Mouse (Mus musculus): ENCODE data around the gene Fig4.

DNA sequence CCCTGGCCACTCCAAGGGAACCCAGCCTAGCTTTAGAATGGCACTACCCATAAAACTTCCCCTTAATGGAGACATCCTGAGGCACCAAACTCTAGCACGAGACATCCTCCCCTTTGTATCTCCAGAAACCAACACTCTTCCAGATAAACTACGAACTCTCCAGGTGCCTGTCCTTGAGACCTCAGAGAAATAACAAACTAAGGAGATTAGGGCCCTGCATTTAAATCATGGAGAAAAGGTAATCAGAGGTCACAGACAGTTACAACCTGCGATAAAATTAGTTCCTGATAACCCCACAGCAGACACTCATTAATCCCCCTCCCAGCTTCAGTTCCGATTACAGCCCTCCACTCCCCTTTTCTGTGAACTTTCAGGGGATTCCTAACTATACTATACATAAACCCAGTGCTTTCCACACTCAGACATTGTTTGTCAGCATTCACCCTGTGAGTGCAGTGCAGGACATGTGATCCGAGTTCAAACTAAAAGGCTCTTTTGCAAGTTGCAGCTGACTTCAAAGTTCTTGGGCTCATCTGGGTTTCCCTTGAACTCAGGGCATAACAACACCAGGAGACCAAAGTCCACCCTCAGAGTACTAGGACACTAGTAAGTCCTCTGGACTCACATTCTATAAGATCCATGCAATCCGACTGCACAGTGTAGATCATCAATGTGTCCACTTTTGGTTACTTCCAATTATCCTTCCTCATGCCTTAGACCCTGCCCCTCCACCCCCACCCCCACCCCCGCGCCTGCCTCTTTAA lies 42.6 kb downstream of the Fig4 start:
- TF ChIP-seq POLR2A (IDR thresholded peaks at IDR 0.05; ENCODE audit: borderline replicate concordance, low read depth, low read length) (no peak), CTCF (IDR thresholded peaks at IDR 0.05; ENCODE audit: low read depth, low read length) (no peak)
